Mouse (Mus musculus): ENCODE data around the gene Gm9736. TPM values are rescaled to one million over a fixed set of nuclear protein-coding genes. Genes with fewer than 3 reads are reported as not detected.
"Not testable (repeated sequence)": the region's sequence is repeated elsewhere in the genome, so short reads cannot be mapped to it uniquely, and the experiment has no call there.

The Gm9736 gene
- not detected in 2 replicates for polyA plus RNA-seq (2015; fragmentation: Nextera tagmentation; extraction: Ambion mirVana)

- not testable (repeated sequence) for H3K4me3 ChIP-seq (ENCODE audit: low read depth, low read length); H3K9ac ChIP-seq (ENCODE audit: low read depth, low read length); H3K4me1 ChIP-seq (ENCODE audit: control insufficient read depth, low read depth, low read length); H3K27me3 ChIP-seq (ENCODE audit: control insufficient read depth, insufficient read depth, low read depth, low read length); H3K36me3 ChIP-seq (ENCODE audit: control insufficient read depth, insufficient read depth); H3K27ac ChIP-seq (ENCODE audit: low read length); H3K9me3 ChIP-seq (replicated peaks; ENCODE audit: control insufficient read depth, low read length); ATAC-seq (ENCODE audit: low read depth); H3K4me2 ChIP-seq (ENCODE audit: low read depth, low read length)
- WGBS (ENCODE audit: insufficient replicate concordance): 44% methylated on average over 1 of the region's 1 CpGs
Observed at GRCm38 (mm10) chr10:77751254-77751653, at the start of gene Gm9736. Gene Gm9736, minus strand, starts transcription at chr10:77751354.

- no peak for ATAC-seq (ENCODE audit: low read depth)
- H3K27ac ChIP-seq (ENCODE audit: low read length): no peak within 1 kb of the TSS
- H3K9me3 ChIP-seq (replicated peaks; ENCODE audit: control insufficient read depth, low read length): no peaks in the 10 kb centered on the region
- H3K4me3 ChIP-seq (ENCODE audit: low read depth, low read length): no peak within 1 kb of the TSS
- no peaks in the 10 kb centered on the region for H3K4me1 ChIP-seq (ENCODE audit: control insufficient read depth, low read depth, low read length)
- H3K9ac ChIP-seq (ENCODE audit: low read depth, low read length): no peak within 1 kb of the TSS
- 51% methylated on average over 8 of the region's 8 CpGs for WGBS (ENCODE audit: insufficient replicate concordance)
- H3K36me3 ChIP-seq (ENCODE audit: control insufficient read depth, insufficient read depth): no peaks in the 10 kb centered on the region
- no peak within 1 kb of the TSS for H3K4me2 ChIP-seq (ENCODE audit: low read depth, low read length)
- no peaks in the 10 kb centered on the region for H3K27me3 ChIP-seq (ENCODE audit: control insufficient read depth, insufficient read depth, low read depth, low read length)
Observed at GRCm38 (mm10) chr10:77798921-77799508, 47.9 kb upstream of the Gm9736 start, which contains the start of gene Gm19668. Gene Gm19668, minus strand, starts transcription at chr10:77799133.

DNA sequence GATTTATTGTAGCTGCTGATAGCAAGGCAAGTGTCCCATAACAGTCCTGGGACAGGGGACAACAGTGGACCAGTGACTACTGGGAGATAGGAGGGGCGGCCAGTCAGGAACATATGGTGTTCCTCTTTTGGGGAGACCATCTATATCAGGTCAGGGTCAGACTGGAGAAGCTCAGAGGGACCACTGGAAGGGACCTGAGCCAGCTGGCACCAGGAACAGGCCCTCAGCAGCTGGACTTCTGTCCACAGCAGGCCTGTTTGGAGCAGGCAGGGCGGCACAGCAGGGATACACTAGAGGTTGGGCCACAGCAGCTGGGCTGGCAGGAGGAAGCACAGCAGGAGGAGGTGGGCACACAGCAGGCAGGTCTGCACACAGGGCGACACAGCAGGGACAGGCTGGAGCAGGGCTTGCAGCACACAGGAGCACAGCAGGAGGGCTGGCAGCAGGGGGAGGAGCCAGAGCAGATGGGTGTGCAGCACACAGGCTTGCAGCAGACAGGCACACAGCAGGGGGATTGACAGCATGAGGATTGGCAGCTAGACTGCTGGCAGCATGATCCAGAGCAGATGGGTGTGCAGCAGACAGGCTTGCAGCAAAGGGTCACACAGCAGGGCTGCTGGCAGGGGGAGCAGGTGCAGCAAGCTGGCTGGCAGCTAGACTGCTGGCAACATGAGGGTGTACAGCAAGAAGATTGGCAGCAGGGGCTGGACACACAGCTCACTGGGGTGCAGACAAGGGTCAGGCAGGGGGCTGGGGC, 47.2 kb upstream of the Gm9736 start:
- ATAC-seq (ENCODE audit: low read depth); H3K36me3 ChIP-seq (ENCODE audit: control insufficient read depth, insufficient read depth); H3K9me3 ChIP-seq (replicated peaks; ENCODE audit: control insufficient read depth, low read length); H3K4me3 ChIP-seq (ENCODE audit: low read depth, low read length); H3K27me3 ChIP-seq (ENCODE audit: control insufficient read depth, insufficient read depth, low read depth, low read length); H3K9ac ChIP-seq (ENCODE audit: low read depth, low read length); H3K4me2 ChIP-seq (ENCODE audit: low read depth, low read length); H3K4me1 ChIP-seq (ENCODE audit: control insufficient read depth, low read depth, low read length); H3K27ac ChIP-seq (ENCODE audit: low read length): not testable (repeated sequence)
- WGBS (ENCODE audit: insufficient replicate concordance): 26% methylated on average over 3 of the region's 3 CpGs

DNA sequence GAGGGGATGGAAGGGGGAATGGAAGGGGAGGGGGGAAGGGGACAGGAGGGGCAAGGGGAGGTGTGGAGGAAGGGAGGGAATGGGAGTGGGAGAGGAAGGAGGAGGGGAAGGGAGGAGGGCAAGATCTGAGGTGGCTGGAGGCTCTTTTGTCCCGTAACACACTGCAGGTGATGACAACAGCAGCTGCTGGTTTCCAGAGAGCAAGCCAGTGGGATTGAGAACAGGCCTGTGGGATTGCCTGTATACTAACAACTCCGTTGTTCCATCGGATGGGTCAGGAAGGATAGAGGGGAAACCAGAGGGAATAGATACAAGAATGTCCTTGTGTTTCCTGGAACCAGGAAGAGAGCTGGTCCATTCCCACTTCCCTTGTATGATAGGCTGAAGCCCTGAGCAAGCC, 46.5 kb upstream of the Gm9736 start:
- Histone ChIP-seq H3K4me1 (ENCODE audit: control insufficient read depth, low read depth, low read length) (no peaks in the 10 kb centered on the region), H3K9ac (ENCODE audit: low read depth, low read length) (no peak overlapping the region), H3K4me3 (ENCODE audit: low read depth, low read length) (no peak overlapping the region), H3K4me2 (ENCODE audit: low read depth, low read length) (no peak overlapping the region), H3K36me3 (ENCODE audit: control insufficient read depth, insufficient read depth) (no peaks in the 10 kb centered on the region), H3K9me3 (replicated peaks; ENCODE audit: control insufficient read depth, low read length) (no peaks in the 10 kb centered on the region), H3K27me3 (ENCODE audit: control insufficient read depth, insufficient read depth, low read depth, low read length) (no peaks in the 10 kb centered on the region), H3K27ac (ENCODE audit: low read length) (no peak overlapping the region)
- WGBS (ENCODE audit: insufficient replicate concordance): 29% methylated on average over 3 of the region's 3 CpGs
- no peak for ATAC-seq (ENCODE audit: low read depth)

GRCm38 (mm10) chr10:77794976-77795375, 43.8 kb upstream of the Gm9736 start, which contains the start of gene Gm9639:
Gene Gm9639, minus strand, starts transcription at chr10:77795076.
- WGBS (ENCODE audit: insufficient replicate concordance): 38% methylated on average over 2 of the region's 2 CpGs
- Histone ChIP-seq H3K4me2 (ENCODE audit: low read depth, low read length) (no peak within 1 kb of the TSS), H3K9ac (ENCODE audit: low read depth, low read length) (no peak within 1 kb of the TSS), H3K36me3 (ENCODE audit: control insufficient read depth, insufficient read depth) (no peaks in the 10 kb centered on the region), H3K27ac (ENCODE audit: low read length) (no peak within 1 kb of the TSS), H3K9me3 (replicated peaks; ENCODE audit: control insufficient read depth, low read length) (no peaks in the 10 kb centered on the region), H3K4me1 (ENCODE audit: control insufficient read depth, low read depth, low read length) (no peaks in the 10 kb centered on the region), H3K4me3 (ENCODE audit: low read depth, low read length) (no peak within 1 kb of the TSS), H3K27me3 (ENCODE audit: control insufficient read depth, insufficient read depth, low read depth, low read length) (no peaks in the 10 kb centered on the region)
- ATAC-seq (ENCODE audit: low read depth): no peak

GRCm38 (mm10) chr10:77788621-77789020, 37.5 kb upstream of the Gm9736 start:
- Histone ChIP-seq H3K9ac (ENCODE audit: low read depth, low read length) (no peak overlapping the region), H3K27me3 (ENCODE audit: control insufficient read depth, insufficient read depth, low read depth, low read length) (no peaks in the 10 kb centered on the region), H3K9me3 (replicated peaks; ENCODE audit: control insufficient read depth, low read length) (no peaks in the 10 kb centered on the region), H3K4me1 (ENCODE audit: control insufficient read depth, low read depth, low read length) (no peaks in the 10 kb centered on the region), H3K27ac (ENCODE audit: low read length) (no peak overlapping the region), H3K4me2 (ENCODE audit: low read depth, low read length) (no peak overlapping the region), H3K36me3 (ENCODE audit: control insufficient read depth, insufficient read depth) (no peaks in the 10 kb centered on the region), H3K4me3 (ENCODE audit: low read depth, low read length) (no peak overlapping the region)
- 47% methylated on average over 2 of the region's 2 CpGs for WGBS (ENCODE audit: insufficient replicate concordance)
- no peak for ATAC-seq (ENCODE audit: low read depth)

GRCm38 (mm10) chr10:77787876-77788275, 36.7 kb upstream of the Gm9736 start, which contains the start of gene Gm7137:
Gene Gm7137, minus strand, starts transcription at chr10:77788200.
- not testable (repeated sequence) for H3K4me1 ChIP-seq (ENCODE audit: control insufficient read depth, low read depth, low read length); H3K36me3 ChIP-seq (ENCODE audit: control insufficient read depth, insufficient read depth); H3K27me3 ChIP-seq (ENCODE audit: control insufficient read depth, insufficient read depth, low read depth, low read length); ATAC-seq (ENCODE audit: low read depth); H3K9ac ChIP-seq (ENCODE audit: low read depth, low read length); H3K4me3 ChIP-seq (ENCODE audit: low read depth, low read length); H3K9me3 ChIP-seq (replicated peaks; ENCODE audit: control insufficient read depth, low read length); H3K4me2 ChIP-seq (ENCODE audit: low read depth, low read length); H3K27ac ChIP-seq (ENCODE audit: low read length)
- WGBS (ENCODE audit: insufficient replicate concordance): no CpG with 5 or more reads among the region's 1 CpGs

DNA sequence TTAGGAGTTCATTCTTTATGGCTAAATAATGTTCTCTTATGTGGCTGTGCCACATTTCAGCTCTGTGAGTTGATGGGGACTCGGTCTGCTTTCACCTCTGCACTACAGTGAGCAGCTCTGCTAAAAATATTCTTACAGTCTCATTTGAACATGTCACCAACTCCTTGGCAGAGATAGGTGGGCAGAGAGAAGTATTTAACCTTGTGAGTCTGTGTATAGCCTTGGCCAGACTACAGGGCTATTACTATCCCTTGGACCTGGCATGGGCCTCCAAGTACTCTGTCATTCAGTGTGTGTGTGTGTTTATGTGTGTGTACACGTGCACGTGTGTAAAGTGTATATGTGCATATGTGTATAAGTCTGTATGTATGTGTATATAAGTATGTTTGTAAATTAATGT, 32.2 kb upstream of the Gm9736 start:
- H3K27me3 ChIP-seq (ENCODE audit: control insufficient read depth, insufficient read depth, low read depth, low read length); H3K9ac ChIP-seq (ENCODE audit: low read depth, low read length); H3K36me3 ChIP-seq (ENCODE audit: control insufficient read depth, insufficient read depth); H3K4me2 ChIP-seq (ENCODE audit: low read depth, low read length); H3K4me3 ChIP-seq (ENCODE audit: low read depth, low read length); H3K4me1 ChIP-seq (ENCODE audit: control insufficient read depth, low read depth, low read length); H3K27ac ChIP-seq (ENCODE audit: low read length); ATAC-seq (ENCODE audit: low read depth); H3K9me3 ChIP-seq (replicated peaks; ENCODE audit: control insufficient read depth, low read length): not testable (repeated sequence)
- 45% methylated on average over 1 of the region's 3 CpGs for WGBS (ENCODE audit: insufficient replicate concordance)

GRCm38 (mm10) chr10:77782442-77782841, 31.3 kb upstream of the Gm9736 start, which contains the start of gene Gm3250:
Gene Gm3250, minus strand, starts transcription at chr10:77782542.
- not testable (repeated sequence) for H3K4me3 ChIP-seq (ENCODE audit: low read depth, low read length); H3K9me3 ChIP-seq (replicated peaks; ENCODE audit: control insufficient read depth, low read length); H3K27me3 ChIP-seq (ENCODE audit: control insufficient read depth, insufficient read depth, low read depth, low read length); H3K27ac ChIP-seq (ENCODE audit: low read length); H3K9ac ChIP-seq (ENCODE audit: low read depth, low read length); H3K4me1 ChIP-seq (ENCODE audit: control insufficient read depth, low read depth, low read length); H3K36me3 ChIP-seq (ENCODE audit: control insufficient read depth, insufficient read depth); ATAC-seq (ENCODE audit: low read depth); H3K4me2 ChIP-seq (ENCODE audit: low read depth, low read length)
- 50% methylated on average over 1 of the region's 1 CpGs for WGBS (ENCODE audit: insufficient replicate concordance)

Measured in liver, embryonic 16.5 days (tissue).